Mouse (Mus musculus) large intestine, adult 2 months (tissue): Measurements from ENCODE around the gene Ghr. TPM values are rescaled to one million over a fixed set of nuclear protein-coding genes. Genes with fewer than 3 reads are reported as not detected.
A peak's percentile ranks its signal among the peaks of the same experiment; 100 is the strongest.

Source experiments
- DNase-seq: peaks from one replicate; pipeline ENCODE4 v3.0.0-alpha.2; 2012; ENCODE audit warnings: low read depth, low spot score
- WGBS: fragments of 180-500 bp; shearing (Covaris S2); methylation state at CpG from one replicate; pipeline ENCODE4 v1.1.7; 2018; 5-methylcytosine and 5-hydroxymethylcytosine counted together
- polyA plus RNA-seq: library from polyadenylated mRNA; depleted of rRNA; stranded (reverse); fragments of >200 nt; gene quantifications from 2 replicates; pipeline ENCODE4 v1.2.3, GENCODE M21; 2012

The Ghr gene
- polyA plus RNA-seq, 1 experiment: 6.0 TPM

GRCm38 (mm10) chr15:3319929-3320328, 263.4 kb downstream of the Ghr start:
- WGBS: 89% methylated on average over 9 of the region's 9 CpGs
- DNase-seq: no peak

GRCm38 (mm10) chr15:3316617-3317016, 266.7 kb downstream of the Ghr start:
- 69% methylated on average over 2 of the region's 2 CpGs for WGBS
- DNase-seq: no peak

- no peak for DNase-seq
These were observed 270.4 kb downstream of the Ghr start for GRCm38 (mm10) chr15:3312937-3313336.

GRCm38 (mm10) chr15:3309856-3310255, 273.4 kb downstream of the Ghr start:
- no peak for DNase-seq
- 77% methylated on average over 3 of the region's 3 CpGs for WGBS

- WGBS: 87% methylated on average over 12 of the region's 12 CpGs
- no peak for DNase-seq
These were observed 279.9 kb downstream of the Ghr start, which contains the start of gene Ccdc152 for GRCm38 (mm10) chr15:3303426-3303825. Gene Ccdc152 (minus strand): TSS chr15:3303526.

- 64% methylated on average over 4 of the region's 4 CpGs for WGBS
- DNase-seq: no peak
These were observed 282.8 kb downstream of the Ghr start for GRCm38 (mm10) chr15:3300361-3301100.

- peak; percentile 14 for DNase-seq
- WGBS: 46% methylated on average over 8 of the region's 8 CpGs
These were observed 285.7 kb downstream of the Ghr start for GRCm38 (mm10) chr15:3297615-3298014.

DNA sequence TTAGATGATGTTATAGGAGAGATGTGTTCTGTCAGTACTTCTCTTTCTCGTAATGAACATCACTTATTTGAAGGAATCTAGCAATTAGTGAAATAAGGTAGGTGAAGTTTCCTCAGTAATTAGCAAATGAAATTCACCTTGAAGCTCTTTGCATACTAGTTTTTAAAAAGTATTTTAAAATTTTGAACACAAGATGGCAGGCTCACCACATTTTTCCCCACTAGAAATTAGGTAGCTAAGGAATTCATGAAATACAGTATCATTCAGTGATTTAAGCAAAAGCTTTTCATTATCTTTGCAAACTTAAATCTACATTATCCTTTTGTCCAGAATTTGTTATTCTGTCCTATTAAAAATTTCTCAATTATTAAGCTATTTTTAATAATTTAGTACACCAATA, 287.3 kb downstream of the Ghr start:
- no peak for DNase-seq
- WGBS: 86% methylated on average over 1 of the region's 1 CpGs

DNA sequence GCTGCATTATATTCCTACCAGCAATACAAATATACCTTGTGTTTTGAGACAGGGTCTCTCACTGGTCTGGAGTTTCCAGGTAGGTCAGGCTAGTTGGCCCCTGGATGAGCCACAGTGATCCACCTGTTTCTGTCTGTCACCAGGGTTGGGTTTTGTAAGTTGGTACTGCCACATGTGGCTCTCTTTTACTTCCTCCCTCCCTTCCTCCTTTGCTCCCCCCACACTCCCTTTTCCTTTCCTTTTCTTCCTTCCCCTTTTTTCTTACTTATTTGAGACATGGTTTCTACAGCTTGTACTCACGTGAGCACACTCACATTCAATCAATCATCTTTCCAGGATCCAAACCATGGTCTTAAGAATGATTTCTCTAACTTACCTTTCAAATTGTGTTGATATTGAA, 289.8 kb downstream of the Ghr start:
- DNase-seq: no peak
- 67% methylated on average over 1 of the region's 1 CpGs for WGBS

- 84% methylated on average over 3 of the region's 3 CpGs for WGBS
- no peak for DNase-seq
These were observed 292.9 kb downstream of the Ghr start for GRCm38 (mm10) chr15:3290435-3290834.

- no peak for DNase-seq
These were observed 297.3 kb downstream of the Ghr start for GRCm38 (mm10) chr15:3286032-3286431.

DNA sequence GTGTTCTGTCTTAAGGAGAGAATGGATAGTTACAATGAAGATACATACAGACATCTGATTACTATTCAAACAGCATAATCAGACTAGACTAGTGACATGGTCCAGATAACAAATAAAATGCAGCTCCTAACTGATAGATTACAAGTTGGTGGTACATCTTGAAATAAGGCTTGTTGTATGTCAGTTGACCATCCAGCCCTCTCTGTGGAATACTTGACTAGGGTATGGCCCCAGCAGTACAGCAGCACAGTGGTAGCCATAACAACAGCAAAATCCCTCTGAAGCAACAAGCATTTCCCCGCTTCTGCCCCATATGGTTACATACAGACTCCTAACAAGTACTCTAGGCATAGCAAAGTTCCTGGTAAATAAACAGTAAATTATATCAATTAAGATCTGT, 301.6 kb downstream of the Ghr start:
- DNase-seq: no peak
- 96% methylated on average over 1 of the region's 1 CpGs for WGBS

DNA sequence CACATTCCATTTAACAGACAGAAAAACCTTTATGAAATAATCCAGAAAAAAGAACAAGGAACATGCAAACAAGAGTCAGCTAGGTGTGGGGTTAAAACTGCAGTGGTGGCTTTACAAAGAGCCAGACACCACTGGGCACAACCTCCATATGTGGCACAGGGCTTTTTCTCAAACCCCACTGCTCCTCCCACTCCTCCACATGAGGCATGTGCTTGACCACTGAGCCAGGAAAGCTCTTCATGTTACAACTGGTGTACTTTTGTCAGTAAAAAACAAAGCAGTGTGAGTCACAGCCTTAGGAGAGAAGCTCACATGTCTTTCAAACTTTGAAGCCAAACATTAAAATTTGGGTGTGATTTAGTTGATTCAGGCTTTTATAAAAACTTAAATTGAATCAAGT, 302.1 kb downstream of the Ghr start:
- no peak for DNase-seq

GRCm38 (mm10) chr15:3279242-3279641, 304.1 kb downstream of the Ghr start:
- no peak for DNase-seq
- 84% methylated on average over 7 of the region's 7 CpGs for WGBS

DNA sequence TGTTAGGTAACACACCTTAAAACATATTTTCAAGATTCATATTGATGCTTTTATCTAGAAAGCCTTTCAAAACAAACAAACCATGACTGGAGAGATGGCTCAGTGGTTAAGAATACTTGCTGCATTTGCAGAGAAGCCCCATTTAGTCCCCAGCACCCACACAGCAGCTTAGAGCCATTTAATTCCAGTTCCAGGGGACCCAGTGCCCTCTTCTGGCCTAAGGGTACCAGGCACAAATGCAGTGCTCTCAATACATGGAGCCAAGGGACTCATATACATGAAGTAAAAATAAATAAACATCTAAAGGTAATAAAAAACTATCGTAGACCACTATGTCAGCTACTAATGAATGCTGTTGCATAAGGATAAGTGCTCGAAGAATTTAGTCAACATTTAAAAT, 305.9 kb downstream of the Ghr start:
- DNase-seq: no peak
- 80% methylated on average over 2 of the region's 2 CpGs for WGBS

- 69% methylated on average over 1 of the region's 1 CpGs for WGBS
- DNase-seq: no peak
These were observed 310.1 kb downstream of the Ghr start for GRCm38 (mm10) chr15:3273191-3273590.

- no peak for DNase-seq
- 1% methylated on average over 6 of the region's 6 CpGs for WGBS
These were observed 312.1 kb downstream of the Ghr start for GRCm38 (mm10) chr15:3271216-3271615.

- DNase-seq: peak; percentile 84
- under 1% methylated on average over 12 of the region's 12 CpGs for WGBS
These were observed 312.6 kb downstream of the Ghr start for GRCm38 (mm10) chr15:3270646-3271077.

- DNase-seq: no peak
- WGBS: 5% methylated on average over 6 of the region's 6 CpGs
These were observed 313.2 kb downstream of the Ghr start for GRCm38 (mm10) chr15:3269996-3270645.

DNA sequence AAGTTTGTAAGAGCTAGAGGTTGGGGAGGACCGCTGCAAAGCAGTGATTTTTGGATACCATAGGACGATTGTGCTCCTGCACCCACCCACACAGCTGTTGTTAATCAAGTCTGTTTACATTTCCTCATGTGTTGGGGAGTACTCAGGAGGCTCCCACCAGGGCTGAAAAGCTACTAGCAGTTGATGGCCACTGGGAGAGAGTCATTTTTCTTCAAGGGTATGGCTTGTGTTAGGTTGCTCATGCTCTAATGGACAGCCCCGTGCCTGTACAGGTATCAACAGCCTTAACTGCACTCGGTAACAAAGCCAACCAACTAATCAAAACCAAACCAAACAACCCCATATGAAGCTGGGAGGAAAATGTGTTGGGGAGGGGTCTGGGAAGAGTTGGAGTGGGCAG, 313.8 kb downstream of the Ghr start:
- DNase-seq: no peak
- 47% methylated on average over 4 of the region's 4 CpGs for WGBS

DNA sequence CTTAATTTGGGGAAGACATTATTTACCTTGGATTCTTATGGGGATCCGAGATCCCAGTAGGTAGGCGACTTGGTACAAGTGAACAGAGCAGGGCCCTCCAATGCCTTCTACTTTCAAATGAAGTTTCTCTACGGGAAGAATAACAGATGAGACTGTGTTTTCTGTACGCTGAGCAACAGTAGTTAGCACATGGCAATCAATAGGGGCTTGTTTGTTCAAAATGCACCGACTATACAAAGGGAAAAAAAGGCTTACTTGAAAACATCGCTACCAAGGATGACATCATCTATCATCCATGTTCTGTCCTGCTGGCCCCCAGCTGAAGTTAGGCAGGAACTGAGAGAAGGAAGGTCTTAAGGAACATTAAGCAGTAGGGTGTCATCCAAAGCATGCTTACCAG, 315.0 kb downstream of the Ghr start, which contains the start of gene Selenop:
Gene Selenop (plus strand): TSS at position 301 of the 400 bp plus-strand sequence.
- WGBS: 90% methylated on average over 6 of the region's 6 CpGs
- DNase-seq: no peak
